ENCODE assay signal across 19 mouse cellular contexts in genomic region chr17:45950533-45951164, GRCm38 (mm10).
DNase-seq lines count a peak whose midpoint lies in the region; ATAC-seq and TF ChIP-seq lines count a peak whose summit lies in the region.
"Had no signal": no experiment of that assay in that cellular context is flagged by ENCODE, and none has a peak within 500 bp of the region (broad histone marks: within the 10 kb centered on the region; RNA-seq: fewer than 3 reads in every experiment).

No protein-coding gene starts in this region.

- WGBS in heart, embryonic 12.5 days = 27% methylated on average over 9 of the region's 9 CpGs
- WGBS in kidney, embryonic 14.5 days = 37% methylated on average over 9 of the region's 9 CpGs
- 36% methylated on average over 9 of the region's 9 CpGs for WGBS in small intestine, adult 2 months

- H3K9ac ChIP-seq in heart, embryonic 12.5 days = no peak overlapping the region
- no peak overlapping the region for H3K9ac ChIP-seq in kidney, embryonic 14.5 days (ENCODE audit: low read depth, low read length)
- H3K9ac ChIP-seq: embryonic facial prominence, embryonic 15.5 days; heart, embryonic 13.5 days; hindbrain, embryonic 15.5 days; liver, embryonic 15.5 days had no signal

- no peak overlapping the region for H3K4me3 ChIP-seq in heart, embryonic 12.5 days
- no peak overlapping the region for H3K4me3 ChIP-seq in kidney, embryonic 14.5 days (ENCODE audit: low read length)
- H3K4me3 ChIP-seq in small intestine, adult 2 months (ENCODE audit: low read depth, low read length) = no peak overlapping the region
- H3K4me3 ChIP-seq: embryonic facial prominence, embryonic 15.5 days; forebrain, embryonic 10.5 days; heart, embryonic 13.5 days; hindbrain, embryonic 15.5 days; liver, embryonic 15.5 days had no signal

- H3K27ac ChIP-seq in heart, embryonic 12.5 days (ENCODE audit: poor library complexity, severe bottlenecking) = no peak overlapping the region
- no peak overlapping the region for H3K27ac ChIP-seq in kidney, embryonic 14.5 days (ENCODE audit: low read depth, low read length)
- peak overlapping the region; percentile 85 for H3K27ac ChIP-seq in small intestine, adult 2 months (ENCODE audit: insufficient read depth, low read depth, low read length)
- H3K27ac ChIP-seq: embryonic facial prominence, embryonic 15.5 days; forebrain, embryonic 10.5 days; heart, embryonic 13.5 days; hindbrain, embryonic 15.5 days; liver, embryonic 15.5 days had no signal

- ATAC-seq in heart, embryonic 12.5 days (ENCODE audit: insufficient number of reproducible peaks, low FRiP score) = 0 out of 2 replicates have a peak, but pooled peaks have one; percentile 22
- ATAC-seq in kidney, embryonic 14.5 days (ENCODE audit: low FRiP score, low TSS enrichment) = 0 out of 2 replicates have a peak, but pooled peaks have one; percentile 49
- no peak for ATAC-seq in granulocyte monocyte progenitor cell, adult 5-6 weeks (replicated peaks; ENCODE audit: poor library complexity, severe bottlenecking)
- ATAC-seq: midbrain, embryonic 16.5 days had no signal

- TF ChIP-seq POLR2A in small intestine, adult 2 months (IDR thresholded peaks at IDR 0.05; ENCODE audit: low read depth, low read length) = no peak

- H3K27me3 ChIP-seq in heart, embryonic 12.5 days (replicated peaks) = no peaks in the 10 kb centered on the region
- no peaks in the 10 kb centered on the region for H3K27me3 ChIP-seq in kidney, embryonic 14.5 days (ENCODE audit: control insufficient read depth, insufficient read depth, low read length)
- H3K27me3 ChIP-seq in small intestine, adult 2 months (ENCODE audit: control insufficient read depth, insufficient read depth, low read length) = no peaks in the 10 kb centered on the region
- H3K27me3 ChIP-seq: hindbrain, embryonic 15.5 days had no signal

- no peaks in the 10 kb centered on the region for H3K36me3 ChIP-seq in heart, embryonic 12.5 days
- H3K36me3 ChIP-seq in kidney, embryonic 14.5 days (ENCODE audit: control insufficient read depth, insufficient read depth, low read length) = no peaks in the 10 kb centered on the region
- H3K36me3 ChIP-seq in small intestine, adult 2 months (ENCODE audit: control insufficient read depth, insufficient read depth, low read length) = no peaks in the 10 kb centered on the region
- H3K36me3 ChIP-seq: embryonic facial prominence, embryonic 15.5 days; forebrain, embryonic 10.5 days; heart, embryonic 13.5 days; hindbrain, embryonic 15.5 days; liver, embryonic 15.5 days had no signal

- no peaks in the 10 kb centered on the region for H3K9me3 ChIP-seq in heart, embryonic 12.5 days (replicated peaks)
- H3K9me3 ChIP-seq in kidney, embryonic 14.5 days (ENCODE audit: control insufficient read depth, low read length) = no peaks in the 10 kb centered on the region
- H3K9me3 ChIP-seq: embryonic facial prominence, embryonic 15.5 days; forebrain, embryonic 10.5 days; heart, embryonic 13.5 days; hindbrain, embryonic 15.5 days; liver, embryonic 15.5 days had no signal

- no peak for TF ChIP-seq CTCF in small intestine, adult 2 months (IDR thresholded peaks at IDR 0.05; ENCODE audit: extremely low read depth, insufficient read length, insufficient replicate concordance, low read depth, low read length)

- H3K4me2 ChIP-seq in heart, embryonic 12.5 days = no peak overlapping the region
- no peak overlapping the region for H3K4me2 ChIP-seq in kidney, embryonic 14.5 days (replicated peaks; ENCODE audit: low read depth, low read length)
- H3K4me2 ChIP-seq: embryonic facial prominence, embryonic 15.5 days; heart, embryonic 13.5 days; hindbrain, embryonic 15.5 days; liver, embryonic 15.5 days had no signal

- no peak for DNase-seq in heart, adult 9 months (ENCODE audit: low spot score in 2 of 2)
- peak; percentile 61 for DNase-seq in lung, postnatal 10 days
- no peak for DNase-seq in lung, postnatal 25 days (ENCODE audit: low spot score)
- DNase-seq in natural killer cell, adult 2 months (ENCODE audit: low spot score in 2 of 2) = no peak
- DNase-seq: cerebellum, adult 9-10 months; gastrocnemius, postnatal 36 days; heart, postnatal 36 days; left cerebral cortex, postnatal 4 days; thymus, adult 18-20 months had no signal

- H3K4me1 ChIP-seq in heart, embryonic 12.5 days (replicated peaks) = peaks cover 20% of the 10 kb centered on the region
- peaks cover 6% of the 10 kb centered on the region for H3K4me1 ChIP-seq in kidney, embryonic 14.5 days (ENCODE audit: control insufficient read depth, insufficient read depth, low read length)
- peaks cover 26% of the 10 kb centered on the region for H3K4me1 ChIP-seq in small intestine, adult 2 months (ENCODE audit: control insufficient read depth, insufficient read depth, insufficient read length, low read length)
- H3K4me1 ChIP-seq: embryonic facial prominence, embryonic 15.5 days; hindbrain, embryonic 15.5 days had no signal
